Mouse (Mus musculus) G1E (cell line): ENCODE measurements around the gene Galnt4.

Experiments
- CTCF ChIP-seq: IDR thresholded peaks from 2 replicates; pipeline ENCODE4 v1.5.1; 2012; ENCODE audit warnings: low read depth, low read length, inconsistent platforms, mixed read lengths
- GATA1 ChIP-seq: IDR thresholded peaks from 2 replicates; pipeline ENCODE4 v1.6.1; 2012; ENCODE audit warnings: borderline replicate concordance, low read length, inconsistent platforms, mixed read lengths
- GATA2 ChIP-seq: IDR thresholded peaks from 2 replicates; pipeline ENCODE4 v1.6.1; 2012; ENCODE audit warnings: low read depth, low read length, inconsistent platforms, borderline replicate concordance
- TAL1 ChIP-seq: conservative IDR thresholded peaks from 2 replicates; pipeline ENCODE4 v1.6.1; 2012; ENCODE audit warnings: low read depth, low read length, inconsistent platforms, mixed read lengths

DNA sequence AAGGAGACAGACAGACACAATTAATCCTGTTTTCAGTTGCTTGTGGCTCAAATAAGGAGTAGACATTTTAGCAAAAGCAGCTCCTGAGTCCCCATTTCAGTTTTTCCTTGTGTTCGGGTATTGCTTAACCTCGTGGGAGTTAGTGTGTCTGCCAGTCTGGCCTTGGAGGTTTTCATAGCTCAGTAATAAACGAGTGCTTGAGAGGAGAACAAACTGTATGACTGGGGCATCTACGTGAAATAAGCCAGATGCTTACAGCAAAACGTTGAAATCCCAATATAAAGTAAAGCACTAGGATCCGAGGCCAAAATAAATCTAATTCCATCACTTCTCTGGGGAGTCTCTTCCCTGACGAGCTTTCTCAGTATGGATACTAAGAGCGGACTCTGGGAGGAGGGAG lies 37.7 kb downstream of the Galnt4 start:
- no peak for TF ChIP-seq CTCF
- no peak for TF ChIP-seq TAL1
- no peak for TF ChIP-seq GATA1
- TF ChIP-seq GATA2, result no peak
